Mouse (Mus musculus) A20 (cell line): ENCODE measurements around the gene Rad51c.
"Not testable (repeated sequence)": the region's sequence is repeated elsewhere in the genome, so short reads cannot be mapped to it uniquely, and the experiment has no call there.

Experiments
- DNase-seq: peaks from one replicate; pipeline ENCODE4 v3.0.0-alpha.2; 2011; ENCODE audit warnings: low read depth, low spot score

Rad51c gene

GRCm38 (mm10) chr11:87404876-87405275 is at the start of gene Rad51c, which contains the start of gene Tex14:
TSS of gene Rad51c (minus strand) at chr11:87404954.
TSS of gene Tex14 (plus strand) at chr11:87405065.
- DNase-seq = no peak

GRCm38 (mm10) chr11:87454035-87454690 is 49.4 kb upstream of the Rad51c start:
- DNase-seq = no peak

GRCm38 (mm10) chr11:87453216-87454034 is 48.7 kb upstream of the Rad51c start:
- DNase-seq = no peak

- DNase-seq = not testable (repeated sequence)
Observed at GRCm38 (mm10) chr11:87452779-87453178, 48.0 kb upstream of the Rad51c start.

GRCm38 (mm10) chr11:87449847-87450246 is 45.1 kb upstream of the Rad51c start:
- not testable (repeated sequence) for DNase-seq

GRCm38 (mm10) chr11:87449200-87449547 is 44.4 kb upstream of the Rad51c start:
- DNase-seq = no peak

- DNase-seq = peak; percentile 90
Observed at GRCm38 (mm10) chr11:87448476-87449199, 43.9 kb upstream of the Rad51c start.

- DNase-seq = peak; percentile 89
Observed at GRCm38 (mm10) chr11:87448081-87448475, 43.3 kb upstream of the Rad51c start.

GRCm38 (mm10) chr11:87447429-87447828 is 42.7 kb upstream of the Rad51c start:
- peak; percentile 61 for DNase-seq

- no peak for DNase-seq
Observed at GRCm38 (mm10) chr11:87446159-87446558, 41.4 kb upstream of the Rad51c start.

- DNase-seq = not testable (repeated sequence)
Observed at GRCm38 (mm10) chr11:87445593-87445992, 40.8 kb upstream of the Rad51c start.

- no peak for DNase-seq
Observed at GRCm38 (mm10) chr11:87444735-87445428, 40.1 kb upstream of the Rad51c start.

GRCm38 (mm10) chr11:87444056-87444455 is 39.3 kb upstream of the Rad51c start:
- DNase-seq = not testable (repeated sequence)

GRCm38 (mm10) chr11:87443373-87443883 is 38.7 kb upstream of the Rad51c start:
- DNase-seq = peak; percentile 93

- peak; percentile 87 for DNase-seq
Observed at GRCm38 (mm10) chr11:87442643-87443372, 38.1 kb upstream of the Rad51c start.

GRCm38 (mm10) chr11:87439796-87440420 is 35.2 kb upstream of the Rad51c start:
- no peak for DNase-seq

GRCm38 (mm10) chr11:87436326-87437232 is 31.8 kb upstream of the Rad51c start:
- DNase-seq = no peak

- DNase-seq = not testable (repeated sequence)
Observed at GRCm38 (mm10) chr11:87435107-87435506, 30.4 kb upstream of the Rad51c start.
